Mouse (Mus musculus) stomach, embryonic 14.5 days (tissue): ENCODE results near the gene Btbd3. TPM values are rescaled to one million over a fixed set of nuclear protein-coding genes. Genes with fewer than 3 reads are reported as not detected.
A peak's percentile ranks its signal among the peaks of the same experiment; 100 is the strongest.

Experiments
- ATAC-seq: fragments of 200-750 bp; cut with Nextera tagmentation; 2 replicates; pipeline ENCODE4 v1.8.0; 2017; ENCODE audit warnings: low read depth, moderate TSS enrichment; ENCODE audit not compliant: insufficient number of reproducible peaks, insufficient read depth, low FRiP score
- H3K27ac ChIP-seq: fragments of 300-500 bp; sonication (generic); 2 replicates; pipeline ENCODE4 v1.5.1; 2014; ENCODE audit warnings: mild to moderate bottlenecking, low read length, moderate library complexity, mixed read lengths
- H3K27me3 ChIP-seq: fragments of 300-500 bp; sonication (generic); 2 replicates; pipeline ENCODE4 v1.6.1; 2014; ENCODE audit warnings: low read length, control low read depth, mixed read lengths; ENCODE audit not compliant: control insufficient read depth, insufficient read depth
- H3K36me3 ChIP-seq: fragments of 300-500 bp; sonication (generic); 2 replicates; pipeline ENCODE4 v1.6.1; 2014; ENCODE audit warnings: mild to moderate bottlenecking, control low read depth, low read length, moderate library complexity, mixed read lengths; ENCODE audit not compliant: control insufficient read depth, insufficient read depth
- H3K4me1 ChIP-seq: fragments of 300-500 bp; sonication (generic); 2 replicates; pipeline ENCODE4 v1.6.1; 2014; ENCODE audit warnings: low read length, control low read depth, mixed read lengths; ENCODE audit not compliant: control insufficient read depth, insufficient read depth
- H3K4me2 ChIP-seq: fragments of 300-500 bp; sonication (generic); replicated peaks from 2 replicates; pipeline ENCODE4 v1.6.1; 2014; ENCODE audit warnings: low read depth, low read length, control low read depth
- H3K4me3 ChIP-seq: fragments of 300-500 bp; sonication (generic); 2 replicates; pipeline ENCODE4 v1.5.1; 2014; ENCODE audit warnings: low read depth, low read length, control low read depth
- H3K9ac ChIP-seq: fragments of 300-500 bp; sonication (generic); replicated peaks from 2 replicates; pipeline ENCODE4 v1.6.1; 2014; ENCODE audit warnings: low read depth, mild to moderate bottlenecking, control low read depth, low read length, moderate library complexity, mixed read lengths
- H3K9me3 ChIP-seq: fragments of 300-500 bp; sonication (generic); 2 replicates; pipeline ENCODE4 v1.6.1; 2016; ENCODE audit warnings: low read depth, low read length, control low read depth; ENCODE audit not compliant: control insufficient read depth
- WGBS: fragments of 180-500 bp; shearing (Covaris S2); extraction: QIAGEN DNeasy Blood & Tissue Kit; methylation state at CpG from one replicate; pipeline ENCODE4 v1.1.7; 2014; 5-methylcytosine and 5-hydroxymethylcytosine counted together
- polyA plus RNA-seq: library from polyadenylated mRNA; unstranded; fragments of >200 nt; fragmentation: Nextera tagmentation; extraction: Ambion mirVana; gene quantifications from 2 replicates; pipeline ENCODE4 v1.2.1, GENCODE M21; 2014

The Btbd3 gene
- polyA plus RNA-seq, 1 experiment from 2014 or later: 35.7 TPM

GRCm38 (mm10) chr2:138273404-138274073, 17.2 kb downstream of the Btbd3 start:
- no peaks in the 10 kb centered on the region for H3K36me3 ChIP-seq
- no peak overlapping the region for H3K4me3 ChIP-seq
- no peak overlapping the region for H3K9ac ChIP-seq
- H3K4me2 ChIP-seq: no peak overlapping the region; the same call in 1 of the 2 replicates
- no peaks in the 10 kb centered on the region for H3K9me3 ChIP-seq
- 70% methylated on average over 9 of the region's 9 CpGs for WGBS
- no peaks in the 10 kb centered on the region for H3K27me3 ChIP-seq
- no peak for ATAC-seq
- H3K27ac ChIP-seq: peak overlapping the region; percentile 56; the same call in 1 of the 2 replicates
- H3K4me1 ChIP-seq: peaks cover 49% of the 10 kb centered on the region

- no peak overlapping the region for H3K4me3 ChIP-seq
- H3K4me1 ChIP-seq: peaks cover 54% of the 10 kb centered on the region
- H3K36me3 ChIP-seq: no peaks in the 10 kb centered on the region
- no peak overlapping the region for H3K9ac ChIP-seq
- peak overlapping the region; percentile 56; the same call in 1 of the 2 replicates for H3K27ac ChIP-seq
- 56% methylated on average over 5 of the region's 5 CpGs for WGBS
- H3K4me2 ChIP-seq: no peak overlapping the region; the same call in 1 of the 2 replicates
- H3K27me3 ChIP-seq: no peaks in the 10 kb centered on the region
- ATAC-seq: 0 out of 2 replicates have a peak, but pooled peaks have one; percentile 26
- no peaks in the 10 kb centered on the region for H3K9me3 ChIP-seq
Observed at GRCm38 (mm10) chr2:138274086-138274485, 17.7 kb downstream of the Btbd3 start.

- ATAC-seq: peak; percentile 85
- Histone ChIP-seq H3K4me2 (peak overlapping the region; percentile 52), H3K4me3 (peak overlapping the region; percentile 37), H3K4me1 (peaks cover 58% of the 10 kb centered on the region), H3K27ac (peak overlapping the region; percentile 82), H3K36me3 (peaks cover 3% of the 10 kb centered on the region; the same call in 1 of the 2 replicates), H3K27me3 (no peaks in the 10 kb centered on the region), H3K9ac (peak overlapping the region; percentile 23), H3K9me3 (no peaks in the 10 kb centered on the region)
- WGBS: 12% methylated on average over 17 of the region's 17 CpGs
Observed at GRCm38 (mm10) chr2:138277842-138278691, 21.7 kb downstream of the Btbd3 start.

GRCm38 (mm10) chr2:138278853-138279640, 22.7 kb downstream of the Btbd3 start:
- Histone ChIP-seq H3K27ac (peak overlapping the region; percentile 82), H3K4me3 (peak overlapping the region; percentile 37), H3K36me3 (peaks cover 9% of the 10 kb centered on the region), H3K9ac (peak overlapping the region; percentile 23), H3K4me2 (peak overlapping the region; percentile 52), H3K9me3 (no peaks in the 10 kb centered on the region), H3K27me3 (no peaks in the 10 kb centered on the region), H3K4me1 (peaks cover 50% of the 10 kb centered on the region)
- 45% methylated on average over 15 of the region's 15 CpGs for WGBS
- ATAC-seq: peak; percentile 4; the same call in 1 of the 2 replicates

GRCm38 (mm10) chr2:138279641-138280040, 23.3 kb downstream of the Btbd3 start:
- Histone ChIP-seq H3K27ac (peak overlapping the region; percentile 82), H3K4me2 (peak overlapping the region; percentile 52), H3K9ac (peak overlapping the region; percentile 29; the same call in 1 of the 2 replicates), H3K27me3 (no peaks in the 10 kb centered on the region), H3K4me1 (peaks cover 44% of the 10 kb centered on the region), H3K4me3 (peak overlapping the region; percentile 37), H3K9me3 (no peaks in the 10 kb centered on the region), H3K36me3 (peaks cover 10% of the 10 kb centered on the region)
- peak; percentile 29; the same call in 1 of the 2 replicates for ATAC-seq
- WGBS: 28% methylated on average over 11 of the region's 11 CpGs

GRCm38 (mm10) chr2:138280225-138280711, 23.9 kb downstream of the Btbd3 start:
- ATAC-seq: no peak; the same call in 1 of the 2 replicates
- peak overlapping the region; percentile 37 for H3K4me3 ChIP-seq
- peak overlapping the region; percentile 29; the same call in 1 of the 2 replicates for H3K9ac ChIP-seq
- peaks cover 13% of the 10 kb centered on the region for H3K36me3 ChIP-seq
- peak overlapping the region; percentile 82; the same call in 1 of the 2 replicates for H3K27ac ChIP-seq
- peaks cover 41% of the 10 kb centered on the region for H3K4me1 ChIP-seq
- WGBS: 47% methylated on average over 17 of the region's 17 CpGs
- no peaks in the 10 kb centered on the region for H3K27me3 ChIP-seq
- no peaks in the 10 kb centered on the region for H3K9me3 ChIP-seq
- H3K4me2 ChIP-seq: peak overlapping the region; percentile 52

- Histone ChIP-seq H3K36me3 (peaks cover 18% of the 10 kb centered on the region), H3K4me1 (peaks cover 31% of the 10 kb centered on the region), H3K27me3 (no peaks in the 10 kb centered on the region), H3K27ac (no peak overlapping the region), H3K9ac (no peak overlapping the region), H3K4me2 (no peak overlapping the region), H3K9me3 (no peaks in the 10 kb centered on the region), H3K4me3 (no peak overlapping the region)
- 86% methylated on average over 10 of the region's 10 CpGs for WGBS
- ATAC-seq: no peak
Observed at GRCm38 (mm10) chr2:138281550-138282201, 25.3 kb downstream of the Btbd3 start.
